Mouse (Mus musculus): ENCODE results near the gene Fam117a. TPM values are rescaled to one million over a fixed set of nuclear protein-coding genes. Genes with fewer than 3 reads are reported as not detected.

Fam117a gene
- total RNA-seq, 2 experiments from 2014 or later, result 3.0 to 3.6 TPM

GRCm38 (mm10) chr11:95353226-95353625, 16.4 kb downstream of the Fam117a start:
- intact Hi-C loops (cut with DNase I), result no loop called here
- no peak overlapping the region for H3K27ac ChIP-seq
- no peak for DNase-seq (ENCODE audit: extremely low spot score in 1 of 2, low spot score in 2 of 2)
- no peak for TF ChIP-seq CTCF (IDR thresholded peaks at IDR 0.05)
- H3K4me3 ChIP-seq, result no peak overlapping the region

GRCm38 (mm10) chr11:95354228-95354944, 17.6 kb downstream of the Fam117a start:
- Histone ChIP-seq H3K4me3 (no peak overlapping the region), H3K27ac (no peak overlapping the region)
- no peak for TF ChIP-seq CTCF (IDR thresholded peaks at IDR 0.05)
- intact Hi-C loops (cut with DNase I), result no loop called here
- DNase-seq (ENCODE audit: extremely low spot score in 1 of 2, low spot score in 2 of 2), result no peak

- intact Hi-C loops (cut with DNase I), result no loop called here
- Histone ChIP-seq H3K4me3 (no peak overlapping the region), H3K27ac (no peak overlapping the region)
- DNase-seq (ENCODE audit: extremely low spot score in 1 of 2, low spot score in 2 of 2), result no peak
- no peak for TF ChIP-seq CTCF (IDR thresholded peaks at IDR 0.05)
Observed at GRCm38 (mm10) chr11:95354945-95355660, 18.3 kb downstream of the Fam117a start.

- Histone ChIP-seq H3K27ac (no peak overlapping the region), H3K4me3 (no peak overlapping the region)
- intact Hi-C loops (cut with DNase I), result no loop called here
- DNase-seq (ENCODE audit: extremely low spot score in 1 of 2, low spot score in 2 of 2), result no peak
- TF ChIP-seq CTCF (IDR thresholded peaks at IDR 0.05), result no peak
Observed at GRCm38 (mm10) chr11:95355661-95356011, 18.8 kb downstream of the Fam117a start.

GRCm38 (mm10) chr11:95356039-95356438, 19.2 kb downstream of the Fam117a start:
- DNase-seq (ENCODE audit: extremely low spot score in 1 of 2, low spot score in 2 of 2), result no peak
- Histone ChIP-seq H3K27ac (no peak overlapping the region), H3K4me3 (no peak overlapping the region)
- intact Hi-C loops (cut with DNase I), result no loop called here
- no peak for TF ChIP-seq CTCF (IDR thresholded peaks at IDR 0.05)

- H3K27ac ChIP-seq, result no peak overlapping the region
- intact Hi-C loops (cut with DNase I), result no loop called here
- no peak for TF ChIP-seq CTCF (IDR thresholded peaks at IDR 0.05)
- DNase-seq (ENCODE audit: extremely low spot score in 1 of 2, low spot score in 2 of 2), result peak; percentile 25 to 33
- no peak overlapping the region for H3K4me3 ChIP-seq
Observed at GRCm38 (mm10) chr11:95356469-95357273, 19.9 kb downstream of the Fam117a start.

GRCm38 (mm10) chr11:95358263-95358662, 21.4 kb downstream of the Fam117a start:
- no peak for DNase-seq (ENCODE audit: extremely low spot score in 1 of 2, low spot score in 2 of 2)
- no peak overlapping the region for H3K4me3 ChIP-seq
- H3K27ac ChIP-seq, result no peak overlapping the region
- intact Hi-C loops (cut with DNase I), result no loop called here
- TF ChIP-seq CTCF (IDR thresholded peaks at IDR 0.05), result no peak

- intact Hi-C loops (cut with DNase I), result no loop called here
- H3K4me3 ChIP-seq, result no peak overlapping the region
- no peak for TF ChIP-seq CTCF (IDR thresholded peaks at IDR 0.05)
- H3K27ac ChIP-seq, result no peak overlapping the region
- DNase-seq (ENCODE audit: extremely low spot score in 1 of 2, low spot score in 2 of 2), result no peak
Observed at GRCm38 (mm10) chr11:95364388-95364787, 27.6 kb downstream of the Fam117a start.

- DNase-seq (ENCODE audit: extremely low spot score in 1 of 2, low spot score in 2 of 2), result peak; percentile 52 to 59
- TF ChIP-seq CTCF (IDR thresholded peaks at IDR 0.05), result no peak
- Histone ChIP-seq H3K4me3 (no peak overlapping the region), H3K27ac (peak overlapping the region; percentile 24; the same call in 1 of the 2 replicates)
- intact Hi-C loops (cut with DNase I), result no loop called here
Observed at GRCm38 (mm10) chr11:95365596-95365995, 28.8 kb downstream of the Fam117a start.

- TF ChIP-seq CTCF (IDR thresholded peaks at IDR 0.05), result peak; percentile 4; the same call in 1 of the 2 replicates
- intact Hi-C loops (cut with DNase I), result no loop called here
- DNase-seq (ENCODE audit: extremely low spot score in 1 of 2, low spot score in 2 of 2), result no peak
- Histone ChIP-seq H3K27ac (no peak overlapping the region), H3K4me3 (no peak overlapping the region)
Observed at GRCm38 (mm10) chr11:95366280-95366897, 29.6 kb downstream of the Fam117a start.

- no peak for TF ChIP-seq CTCF (IDR thresholded peaks at IDR 0.05)
- H3K4me3 ChIP-seq, result no peak overlapping the region
- no peak for DNase-seq (ENCODE audit: extremely low spot score in 1 of 2, low spot score in 2 of 2)
- no peak overlapping the region for H3K27ac ChIP-seq
- intact Hi-C loops (cut with DNase I), result no loop called here
Observed at GRCm38 (mm10) chr11:95367011-95367735, 30.4 kb downstream of the Fam117a start.
